Mouse (Mus musculus): Measurements from ENCODE around the gene Astn1.

GRCm38 (mm10) chr1:158732868-158733496 lies 370.9 kb downstream of the Astn1 start:
- TF ChIP-seq POLR2A (IDR thresholded peaks at IDR 0.05; ENCODE audit: extremely low read depth, insufficient read depth, low read length) = no peak
- no peak for TF ChIP-seq CTCF (IDR thresholded peaks at IDR 0.05; ENCODE audit: low read depth, low read length)
